Mouse (Mus musculus): ENCODE measurements around the gene Lin37.

Gene Lin37

DNA sequence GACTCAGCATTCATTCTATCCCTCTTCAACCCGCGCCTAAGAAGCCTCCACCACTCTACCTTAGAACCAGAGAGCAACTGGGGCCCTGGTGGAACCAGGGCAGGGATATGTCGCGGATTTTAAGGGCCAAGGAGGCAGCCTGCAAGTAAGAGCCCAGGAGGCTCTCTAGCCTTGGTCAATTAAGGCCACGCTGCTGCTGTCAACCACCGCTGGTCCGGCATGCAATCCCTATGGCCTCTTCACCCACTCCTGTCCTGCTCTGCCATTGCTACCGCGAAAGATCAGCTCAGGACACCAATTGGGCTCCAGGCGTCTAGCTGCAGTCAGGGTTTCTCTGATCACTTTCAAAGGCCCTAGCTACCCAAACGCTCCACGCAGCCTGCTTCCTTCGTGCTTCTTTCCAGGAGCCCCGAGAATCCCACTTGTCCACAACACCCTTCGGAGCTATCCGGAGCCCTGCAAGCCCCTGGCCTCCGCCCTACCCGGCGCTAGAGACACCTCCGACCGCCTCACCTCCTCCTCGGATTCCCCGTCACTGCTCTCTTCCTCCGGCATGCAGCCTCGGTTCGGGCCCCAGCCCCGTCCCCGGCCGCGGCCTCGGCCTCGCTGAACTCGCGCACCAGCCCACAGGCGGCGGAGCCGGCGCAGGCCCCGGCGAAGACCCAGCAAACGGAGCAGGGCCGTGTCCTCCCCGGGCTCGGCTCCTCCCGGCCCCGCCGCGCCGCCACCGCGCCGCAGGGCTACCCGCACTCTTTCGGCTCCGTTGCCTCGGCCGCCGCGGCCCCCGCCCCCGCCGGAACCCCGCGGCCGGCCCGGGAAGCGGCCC is 28.4 kb upstream of the Lin37 start:
- no peak for DNase-seq (ENCODE audit: extremely low spot score, low read depth, low spot score)

DNA sequence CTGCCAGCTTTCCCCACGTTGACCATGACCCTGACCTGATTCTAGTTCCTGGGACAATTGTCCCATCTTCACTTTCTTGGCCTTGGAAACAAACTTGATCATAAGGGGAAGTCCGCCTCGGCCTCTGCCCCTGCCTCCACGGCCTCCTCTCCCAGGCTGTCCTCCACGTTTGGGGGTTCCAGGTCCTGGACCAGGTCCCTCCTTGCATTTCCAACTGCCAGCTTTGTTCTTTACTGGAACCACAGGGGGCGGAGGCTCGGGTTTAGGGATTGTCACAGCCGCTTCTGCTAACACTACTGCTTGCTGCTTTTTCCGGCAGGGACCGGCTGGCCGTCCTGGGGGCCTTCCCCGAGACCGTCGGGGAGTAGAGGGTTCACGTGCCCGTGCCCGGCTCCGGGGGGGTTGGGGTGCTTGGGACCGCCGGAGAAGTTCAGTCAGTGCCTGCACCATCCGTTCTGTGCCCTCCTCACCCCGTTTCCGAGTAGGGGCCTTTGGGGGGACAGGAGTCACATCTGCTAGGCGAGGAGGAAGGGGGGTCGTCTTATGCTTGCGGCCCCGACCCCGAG is 26.9 kb upstream of the Lin37 start:
- DNase-seq (ENCODE audit: extremely low spot score, low read depth, low spot score): no peak

DNA sequence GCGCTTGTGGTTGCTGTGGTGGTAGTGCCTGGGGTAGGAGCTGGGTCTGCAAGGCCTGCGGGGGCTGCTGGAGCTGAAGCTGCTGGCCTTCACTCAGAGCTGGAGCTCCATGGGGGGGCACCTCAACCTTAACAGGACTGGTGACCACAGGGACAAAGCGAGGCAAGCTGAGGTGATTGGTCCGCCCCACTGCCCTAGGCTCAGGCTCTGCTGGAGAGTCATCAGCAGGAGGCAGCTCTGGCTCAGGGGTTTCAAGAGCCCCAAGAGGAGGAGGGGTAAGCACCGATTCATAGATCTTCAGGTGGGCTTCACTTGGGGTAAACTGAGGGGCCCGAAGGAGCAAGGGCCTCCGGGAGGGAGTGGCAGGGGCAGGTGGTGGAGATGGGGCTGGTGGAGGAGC is 25.5 kb upstream of the Lin37 start:
- no peak for DNase-seq (ENCODE audit: extremely low spot score, low read depth, low spot score)

DNA sequence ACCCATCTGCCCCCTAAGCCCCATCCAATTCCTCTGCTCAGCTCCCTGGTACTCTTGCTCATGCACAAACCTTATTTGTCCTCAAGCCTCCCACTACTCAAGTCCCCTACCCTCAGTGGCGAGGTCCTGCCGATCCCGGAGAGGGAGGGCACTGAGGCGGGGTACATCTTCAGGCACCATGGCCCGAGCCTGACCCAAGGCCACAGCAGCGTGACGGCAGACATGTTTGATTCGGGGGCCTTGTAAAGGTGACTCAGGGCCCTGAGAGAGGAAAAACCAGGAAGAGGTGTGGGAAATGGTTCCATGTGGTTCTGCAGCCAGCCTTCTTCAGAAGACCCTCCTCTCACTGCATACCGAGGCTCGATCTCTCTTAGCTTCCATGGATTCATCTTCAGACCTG is 24.7 kb upstream of the Lin37 start:
- DNase-seq (ENCODE audit: extremely low spot score, low read depth, low spot score): no peak

DNA sequence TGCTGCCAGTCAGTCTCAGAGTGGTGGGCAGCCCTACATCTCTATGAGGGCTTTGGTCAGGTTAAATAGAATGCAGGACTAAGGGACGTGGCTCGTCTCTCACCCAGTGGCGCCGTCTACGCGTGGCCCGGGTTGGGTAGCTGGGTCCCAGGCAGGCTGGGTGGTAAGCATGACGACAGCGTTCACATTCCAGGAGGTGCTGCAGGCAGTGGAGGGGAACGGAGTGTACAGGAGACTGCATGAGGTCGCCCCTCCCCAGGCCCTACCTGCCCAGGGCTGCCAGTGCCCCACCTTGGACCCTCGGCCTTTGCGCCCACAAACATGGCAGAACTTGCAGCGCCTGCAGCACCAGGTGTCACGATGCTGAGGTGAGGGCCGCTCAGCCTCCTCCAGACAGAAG is 21.9 kb upstream of the Lin37 start:
- no peak for DNase-seq (ENCODE audit: extremely low spot score, low read depth, low spot score)

DNA sequence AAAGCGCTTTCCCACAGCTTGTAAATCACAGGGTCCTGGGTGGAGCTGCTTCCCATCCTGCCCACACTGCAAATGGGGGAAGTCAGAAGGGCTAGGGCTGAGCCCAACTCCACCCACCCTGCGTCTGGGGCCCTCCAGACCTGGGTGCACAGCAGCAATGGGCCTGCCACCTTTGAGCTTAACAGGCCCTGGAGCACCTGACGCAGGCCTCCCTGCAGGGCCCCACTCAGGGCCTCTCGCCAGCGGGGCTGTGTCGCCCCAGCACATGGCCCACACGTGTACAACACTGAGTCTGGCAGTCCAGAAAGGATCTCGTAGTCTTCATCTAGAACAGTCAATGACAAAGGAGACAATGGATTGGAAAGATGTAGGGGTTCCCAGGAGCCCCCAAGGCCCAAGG is 20.3 kb upstream of the Lin37 start:
- no peak for DNase-seq (ENCODE audit: extremely low spot score, low read depth, low spot score)

DNA sequence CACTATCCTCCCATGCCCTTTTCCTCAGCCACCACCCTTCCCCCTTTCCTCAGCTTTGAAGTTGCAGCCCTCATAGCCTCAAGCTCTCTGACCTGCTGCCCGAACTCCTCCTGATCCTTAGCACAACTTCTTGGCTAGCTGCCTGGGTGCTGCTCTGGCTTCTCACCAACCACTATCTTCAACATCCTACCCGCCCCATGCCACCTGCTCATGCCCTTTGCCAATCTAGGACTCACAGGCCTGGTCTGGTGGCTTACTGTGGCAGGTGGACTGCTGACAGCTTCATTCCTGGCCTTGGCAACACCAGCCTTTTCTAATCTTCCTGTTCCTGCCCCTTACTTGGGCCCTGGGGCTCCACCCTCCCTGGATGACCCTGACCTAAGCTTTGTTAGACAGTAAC is 13.3 kb upstream of the Lin37 start:
- DNase-seq (ENCODE audit: extremely low spot score, low read depth, low spot score): no peak

DNA sequence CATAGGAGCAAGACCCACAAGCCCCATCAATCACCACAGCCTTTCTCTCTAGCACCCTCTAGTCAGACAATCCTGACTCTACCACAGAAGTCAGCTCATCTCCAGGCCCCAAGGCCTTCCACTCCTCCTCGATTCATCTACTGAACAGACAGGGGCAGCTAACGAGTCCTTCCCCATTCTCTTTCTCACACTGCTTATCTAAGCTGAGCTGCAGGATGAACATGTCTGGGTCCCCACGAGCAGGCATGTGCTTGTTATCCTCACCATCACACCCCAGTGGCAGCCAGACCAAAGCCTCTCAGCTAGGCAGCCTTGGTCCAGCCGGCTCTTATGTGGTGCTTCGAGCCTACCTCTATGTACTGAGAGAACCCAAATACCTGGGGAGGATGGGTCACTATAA is 12.8 kb upstream of the Lin37 start:
- DNase-seq (ENCODE audit: extremely low spot score, low read depth, low spot score): no peak

DNA sequence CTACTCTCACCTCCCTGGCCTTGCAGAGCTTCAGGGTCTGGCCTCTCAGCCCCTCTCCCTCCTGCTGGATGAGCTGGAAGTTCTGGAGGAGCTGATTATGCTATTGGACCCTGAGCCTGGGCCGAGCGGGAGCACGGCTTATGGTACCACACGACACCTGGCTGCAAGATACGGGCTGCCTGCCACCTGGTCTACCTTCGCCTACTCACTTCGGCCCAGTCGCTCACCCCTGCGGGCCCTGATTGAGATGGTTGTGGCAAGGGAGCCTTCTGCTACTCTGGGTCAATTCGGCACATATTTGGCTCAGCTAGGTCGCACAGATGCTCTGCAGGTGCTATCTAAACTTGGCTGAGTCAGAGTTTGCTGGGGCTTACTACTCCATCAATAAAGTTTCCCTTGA is 7.9 kb upstream of the Lin37 start:
- no peak for DNase-seq (ENCODE audit: extremely low spot score, low read depth, low spot score)

DNA sequence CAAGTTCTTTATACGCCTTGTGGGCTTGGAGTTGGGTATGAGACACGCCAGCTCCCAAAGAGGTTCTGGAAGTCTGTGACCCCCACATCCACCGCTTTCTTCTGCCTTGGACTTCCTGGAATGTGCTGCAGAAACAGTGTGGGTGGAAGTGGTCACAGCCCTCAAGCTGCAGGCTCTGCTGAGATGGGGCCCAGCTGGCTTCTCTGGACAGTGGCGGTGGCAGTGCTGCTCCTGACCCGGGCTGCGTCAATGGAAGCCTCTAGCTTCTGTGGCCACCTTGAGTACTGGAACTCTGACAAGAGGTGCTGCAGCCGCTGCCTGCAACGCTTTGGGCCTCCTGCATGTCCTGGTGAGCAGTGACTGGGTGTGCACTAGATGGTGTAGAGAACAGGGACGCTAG is 6.4 kb upstream of the Lin37 start:
- no peak for DNase-seq (ENCODE audit: extremely low spot score, low read depth, low spot score)

DNA sequence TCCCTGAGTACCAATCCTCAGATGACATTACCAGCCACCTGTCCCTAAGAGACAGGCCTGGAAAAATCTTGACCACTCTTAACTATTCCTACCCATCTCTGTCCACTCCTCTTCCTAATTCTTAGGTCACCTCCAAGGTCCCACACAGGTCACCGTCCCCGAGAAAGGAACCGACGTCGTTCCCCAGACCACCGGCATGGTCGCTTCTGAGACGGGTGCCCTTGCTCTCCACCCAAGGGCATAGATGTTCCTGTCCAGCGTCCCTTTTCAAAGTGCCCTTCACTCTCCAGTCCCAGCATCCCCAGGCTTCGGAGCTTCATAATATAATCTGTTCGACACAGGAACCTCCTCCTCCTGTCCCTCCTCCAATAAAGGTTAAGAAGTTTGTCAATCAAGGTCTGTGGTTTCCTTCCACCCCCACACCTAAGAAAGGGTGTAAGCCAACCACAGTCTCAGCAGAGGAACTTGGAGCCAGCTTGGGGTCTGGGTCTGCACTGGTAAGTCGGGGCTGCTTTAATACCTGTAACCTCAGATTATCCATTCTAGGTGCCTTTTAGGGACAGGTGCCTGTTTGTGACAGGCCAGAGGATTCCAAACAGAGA is 5.4 kb upstream of the Lin37 start, which contains the start of gene Igflr1:
Igflr1 (plus strand) TSS at position 458 of the 602 bp plus-strand sequence.
- DNase-seq (ENCODE audit: extremely low spot score, low read depth, low spot score): no peak

DNA sequence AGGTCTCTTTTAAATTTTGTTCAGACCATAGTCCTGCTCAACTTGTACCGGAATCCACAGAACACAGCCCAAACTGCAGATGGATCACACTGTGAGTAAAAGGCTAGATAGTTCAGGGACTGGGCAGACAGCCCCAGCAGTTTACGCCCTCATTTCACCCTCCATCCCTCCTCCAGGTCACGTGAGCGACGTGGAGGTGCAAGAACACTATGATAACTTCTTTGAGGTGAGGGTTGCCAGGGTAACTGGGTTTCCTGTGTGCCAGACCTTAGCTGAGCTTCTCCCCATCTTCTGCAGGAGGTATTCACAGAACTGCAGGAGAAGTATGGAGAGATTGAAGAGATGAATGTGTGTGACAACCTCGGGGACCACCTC is 4.3 kb upstream of the Lin37 start:
- no peak for DNase-seq (ENCODE audit: extremely low spot score, low read depth, low spot score)

DNA sequence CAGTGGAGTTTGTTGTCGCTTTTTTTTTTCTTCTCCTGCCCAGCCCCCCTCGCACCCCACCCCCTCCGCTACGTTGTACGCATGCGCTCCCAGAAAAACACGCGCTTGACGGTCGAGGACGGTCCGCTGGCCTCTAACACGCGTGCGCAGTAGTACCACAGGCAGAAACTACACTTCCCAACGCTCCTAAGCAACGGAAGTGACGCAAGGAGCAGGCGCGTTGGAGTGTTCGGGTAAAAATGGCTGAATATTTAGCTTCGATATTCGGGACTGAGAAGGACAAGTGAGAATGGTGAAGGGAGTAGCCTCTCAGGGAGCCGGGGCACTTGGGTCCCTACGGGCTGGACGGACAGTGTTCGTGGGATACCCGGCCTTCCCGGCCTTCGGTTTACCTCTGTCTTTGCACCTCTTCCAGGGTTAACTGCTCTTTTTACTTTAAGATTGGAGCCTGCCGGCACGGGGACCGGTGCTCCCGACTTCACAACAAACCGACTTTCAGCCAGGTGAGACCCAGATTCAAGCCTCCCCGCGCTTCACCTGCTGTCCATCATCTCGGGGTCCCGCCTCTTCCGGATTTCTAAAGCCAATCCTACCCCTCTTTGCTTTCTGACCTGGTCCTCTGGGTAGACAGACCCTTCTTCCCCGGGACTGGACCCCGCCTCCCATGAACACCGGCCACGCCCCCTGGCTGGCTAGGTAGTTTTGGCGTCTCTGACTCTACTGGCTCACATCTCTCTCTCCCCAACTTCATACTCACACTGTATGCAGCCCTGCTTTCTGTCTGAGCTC is 3.7 kb upstream of the Lin37 start, which contains the start of the genes U2af1l4, Gm49396 and Psenen:
U2af1l4 (plus strand) TSS at position 185 of the 789 bp plus-strand sequence.
Gm49396 (plus strand) TSS at position 228 of the 789 bp plus-strand sequence.
Psenen (minus strand) TSS at position 511 of the 789 bp plus-strand sequence.
- DNase-seq (ENCODE audit: extremely low spot score, low read depth, low spot score): peak; percentile 93

DNA sequence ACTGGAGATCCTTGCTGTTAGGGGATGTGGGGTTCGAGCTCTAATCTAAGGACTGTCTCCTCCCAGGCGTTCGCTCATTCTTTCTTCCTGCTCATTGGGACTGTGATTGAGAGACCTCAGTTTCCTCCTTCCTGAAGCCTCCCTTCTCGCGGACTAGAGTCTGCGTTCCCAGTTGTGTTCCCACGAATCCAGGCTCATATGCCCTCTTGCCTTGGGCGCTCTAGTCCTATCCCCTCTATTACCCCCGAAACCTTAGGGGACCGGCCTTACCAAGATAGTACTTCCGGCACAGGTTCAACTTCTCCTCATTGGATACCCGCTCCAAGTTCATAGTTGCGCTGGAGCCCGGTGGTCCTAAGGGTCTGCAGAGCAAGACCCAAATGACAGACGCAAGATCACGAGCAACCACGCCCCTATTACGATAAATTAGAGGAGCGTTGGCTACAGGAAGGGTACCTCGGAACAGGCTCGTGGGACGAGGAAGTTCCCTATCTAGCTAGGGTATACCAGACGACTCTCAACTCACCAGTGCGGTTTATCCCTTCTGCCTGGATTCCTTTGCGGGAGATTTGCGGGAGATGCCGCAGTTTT is 3.0 kb upstream of the Lin37 start:
- DNase-seq (ENCODE audit: extremely low spot score, low read depth, low spot score): no peak

DNA sequence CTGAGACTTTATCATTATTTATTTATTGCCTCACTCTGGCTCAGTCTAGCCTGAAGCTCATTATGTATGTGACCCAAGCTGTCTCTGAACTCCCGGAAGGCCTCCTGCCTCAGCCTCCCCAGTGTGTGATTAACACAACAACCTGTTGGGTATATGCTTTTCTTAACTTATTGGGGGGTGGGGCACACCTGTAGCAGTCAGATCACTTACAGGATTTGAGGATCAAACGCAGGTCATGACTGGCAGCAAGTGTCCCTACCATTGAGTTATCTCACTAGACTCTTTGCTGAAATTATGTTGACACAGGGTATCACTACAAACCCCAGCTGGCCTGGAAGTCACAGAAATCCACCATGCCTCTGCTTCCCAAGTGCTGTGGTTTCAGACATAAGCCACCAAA is 658 bp upstream of the Lin37 start:
- no peak for DNase-seq (ENCODE audit: extremely low spot score, low read depth, low spot score)

DNA sequence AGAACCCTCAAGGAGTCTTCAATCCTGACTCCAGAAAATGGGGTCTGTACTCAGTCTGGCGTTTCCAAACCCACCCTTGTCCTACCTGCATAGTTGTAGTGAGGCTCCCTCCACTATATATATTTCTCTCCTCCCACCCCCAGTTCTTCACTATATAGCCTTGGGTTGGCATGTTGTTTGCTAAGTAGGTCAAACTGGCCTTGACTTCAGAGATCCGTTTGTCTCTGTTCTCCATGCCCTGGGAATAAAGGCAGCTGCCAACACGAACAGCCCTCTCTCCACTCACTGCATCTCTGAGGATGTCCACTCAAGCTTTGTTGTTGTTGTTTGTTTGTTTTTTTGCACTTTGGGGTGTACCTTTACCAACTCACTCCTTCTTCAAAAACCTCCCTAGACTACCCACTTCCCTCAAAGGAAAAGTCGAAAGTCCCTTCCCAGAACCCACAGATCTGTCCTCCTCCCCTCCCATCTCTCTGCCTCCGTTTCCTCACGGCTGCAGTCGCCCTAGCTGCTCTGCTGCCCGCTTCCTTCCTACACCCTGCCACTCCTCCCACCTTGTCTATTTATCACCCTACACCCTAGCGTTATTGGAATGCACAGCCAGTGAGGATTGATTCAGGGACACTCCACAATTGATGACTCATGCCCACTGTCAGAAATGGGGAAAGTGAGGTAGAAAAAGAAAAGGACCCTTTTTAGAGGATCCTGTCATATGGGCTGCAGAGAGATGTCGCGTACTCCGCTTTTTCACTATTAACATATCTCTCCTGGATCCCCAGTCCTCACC is 789 bp downstream of the Lin37 start:
- no peak for DNase-seq (ENCODE audit: extremely low spot score, low read depth, low spot score)

DNA sequence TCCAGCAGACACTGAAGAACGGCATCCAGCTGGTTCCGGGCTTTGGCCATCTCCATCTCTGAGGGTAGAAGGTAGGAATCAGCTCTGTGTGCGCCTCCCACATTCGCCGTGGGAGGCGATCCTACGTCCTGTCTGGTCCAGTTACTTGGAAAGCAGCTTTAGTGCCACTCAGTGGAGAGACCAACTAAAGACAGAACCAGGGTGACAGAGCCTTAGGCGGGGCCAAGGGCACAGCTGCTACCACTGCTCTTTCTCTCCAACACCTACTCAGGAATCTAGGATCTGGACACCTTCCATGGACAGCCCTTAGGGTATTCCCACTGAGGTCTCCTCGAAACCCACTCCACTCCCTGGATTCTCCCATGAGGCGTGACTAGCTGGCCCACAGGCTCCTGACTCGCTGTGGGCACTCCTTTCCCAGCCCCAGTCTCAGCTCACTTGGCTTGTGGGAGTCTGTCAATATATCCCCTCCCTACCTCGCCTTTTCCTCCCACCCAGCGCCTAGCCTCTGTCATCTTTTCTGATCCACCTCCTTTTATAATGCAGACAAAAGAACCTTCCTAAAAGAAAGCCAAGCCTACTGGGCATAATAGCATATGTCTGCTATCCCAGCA is 1.6 kb downstream of the Lin37 start:
- no peak for DNase-seq (ENCODE audit: extremely low spot score, low read depth, low spot score)

DNA sequence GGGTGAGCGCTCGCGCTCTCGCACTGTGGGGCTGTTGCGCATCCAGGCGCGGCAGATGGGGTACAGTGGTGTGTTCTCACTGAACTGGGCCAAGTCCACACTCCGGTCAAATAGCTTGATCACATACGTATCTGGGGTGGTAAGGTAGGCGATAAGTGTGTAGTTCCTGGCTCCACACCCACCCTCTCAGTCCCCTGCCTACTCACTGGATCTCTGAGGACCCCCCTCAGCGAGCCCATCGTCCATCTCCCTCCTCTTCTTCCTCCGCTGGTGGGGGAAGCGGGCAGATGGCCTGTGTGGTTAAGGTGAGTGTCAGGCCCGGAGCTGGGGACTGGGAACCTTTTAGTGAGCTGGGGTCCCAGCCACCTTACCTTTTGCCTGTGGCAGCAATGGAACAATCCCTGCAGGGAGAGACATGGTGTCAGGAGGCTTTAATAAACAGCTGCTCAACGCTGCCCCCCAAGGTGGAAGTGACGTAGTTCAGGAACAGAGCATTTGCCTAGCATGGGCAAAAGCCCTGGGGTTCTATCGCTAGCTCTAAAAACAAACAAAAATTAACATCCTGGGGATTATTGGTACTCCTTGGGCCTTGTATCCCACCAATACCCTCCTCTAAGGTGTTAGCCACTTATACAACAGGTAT is 2.6 kb downstream of the Lin37 start:
- no peak for DNase-seq (ENCODE audit: extremely low spot score, low read depth, low spot score)
